Mouse (Mus musculus) liver, embryonic 11.5 days (tissue): Measurements from ENCODE around the gene Tnfaip3. TPM values are rescaled to one million over a fixed set of nuclear protein-coding genes. Genes with fewer than 3 reads are reported as not detected.

Experiments
- ATAC-seq: fragments of 200-750 bp; cut with Nextera tagmentation; replicated peaks from 2 replicates; pipeline ENCODE4 v1.8.0; 2017; ENCODE audit warnings: moderate number of reproducible peaks, mild to moderate bottlenecking, moderate TSS enrichment, moderate library complexity; ENCODE audit not compliant: low FRiP score
- DNase-seq: peaks from one replicate; pipeline ENCODE4 v3.0.0-alpha.2; 2017; ENCODE audit warnings: low spot score
- H3K27ac ChIP-seq: fragments of 300-500 bp; sonication (generic); 2 replicates; pipeline ENCODE4 v1.5.1; 2014; ENCODE audit warnings: mild to moderate bottlenecking, low read depth, low read length, control low read depth
- H3K27me3 ChIP-seq: fragments of 300-500 bp; sonication (generic); replicated peaks from 2 replicates; pipeline ENCODE4 v1.6.1; 2014; ENCODE audit warnings: low read length, mixed read lengths; ENCODE audit not compliant: control insufficient read depth, insufficient read depth
- H3K36me3 ChIP-seq: fragments of 300-500 bp; sonication (generic); 2 replicates; pipeline ENCODE4 v1.6.1; 2014; ENCODE audit warnings: mild to moderate bottlenecking, low read length, moderate library complexity, mixed read lengths; ENCODE audit not compliant: control insufficient read depth, insufficient read depth
- H3K4me1 ChIP-seq: fragments of 300-500 bp; sonication (generic); replicated peaks from 2 replicates; pipeline ENCODE4 v1.6.1; 2014; ENCODE audit warnings: low read length, mixed read lengths; ENCODE audit not compliant: control insufficient read depth, insufficient read depth
- H3K4me2 ChIP-seq: fragments of 300-500 bp; sonication (generic); 2 replicates; pipeline ENCODE4 v1.6.1; 2014; ENCODE audit warnings: mild to moderate bottlenecking, control low read depth, moderate library complexity
- H3K4me3 ChIP-seq: fragments of 300-500 bp; sonication (generic); 2 replicates; pipeline ENCODE4 v1.5.1; 2014; ENCODE audit warnings: low read depth, low read length, control low read depth
- H3K9ac ChIP-seq: fragments of 300-500 bp; sonication (generic); 2 replicates; pipeline ENCODE4 v1.6.1; 2014; ENCODE audit warnings: low read depth, low read length, control low read depth
- H3K9me3 ChIP-seq: fragments of 300-500 bp; sonication (generic); 2 replicates; pipeline ENCODE4 v1.6.1; 2016; ENCODE audit warnings: low read length, inconsistent platforms, mixed read lengths; ENCODE audit not compliant: control insufficient read depth
- WGBS: fragments of 180-500 bp; shearing (Covaris S2); extraction: QIAGEN DNeasy Blood & Tissue Kit; methylation state at CpG from one replicate; pipeline ENCODE4 v1.1.7; 2014; 5-methylcytosine and 5-hydroxymethylcytosine counted together
- polyA plus RNA-seq: library from polyadenylated mRNA; unstranded; fragments of >200 nt; fragmentation: Nextera tagmentation; extraction: Ambion mirVana; gene quantifications from 2 replicates; pipeline ENCODE4 v1.2.1, GENCODE M21; 2014

The Tnfaip3 gene
- polyA plus RNA-seq, 1 experiment from 2014 or later: 0.81 TPM

GRCm38 (mm10) chr10:19009186-19009672 lies 6.2 kb downstream of the Tnfaip3 start:
- Histone ChIP-seq H3K4me1 (no peaks in the 10 kb centered on the region; the same call in 1 of the 2 replicates), H3K4me2 (no peak overlapping the region), H3K9ac (no peak overlapping the region), H3K9me3 (no peaks in the 10 kb centered on the region), H3K4me3 (no peak overlapping the region), H3K27me3 (no peaks in the 10 kb centered on the region), H3K27ac (no peak overlapping the region), H3K36me3 (0 out of 2 replicates have a peak, but pooled peaks cover 2% of the 10 kb centered on the region)
- 67% methylated on average over 8 of the region's 8 CpGs for WGBS
- DNase-seq (no peak), ATAC-seq (no peak)

- H3K36me3 ChIP-seq: 0 out of 2 replicates have a peak, but pooled peaks cover 2% of the 10 kb centered on the region
- ATAC-seq (no peak), DNase-seq (no peak)
- no peak overlapping the region for H3K9ac ChIP-seq
- H3K4me1 ChIP-seq: no peaks in the 10 kb centered on the region
- no peaks in the 10 kb centered on the region for H3K9me3 ChIP-seq
- no peak overlapping the region for H3K4me2 ChIP-seq
- no peaks in the 10 kb centered on the region for H3K27me3 ChIP-seq
- no peak overlapping the region for H3K4me3 ChIP-seq
- H3K27ac ChIP-seq: no peak overlapping the region
- 83% methylated on average over 4 of the region's 4 CpGs for WGBS
Measured at GRCm38 (mm10) chr10:19008607-19008940, 6.9 kb downstream of the Tnfaip3 start.

- Histone ChIP-seq H3K4me2 (no peak overlapping the region), H3K9me3 (no peaks in the 10 kb centered on the region), H3K36me3 (0 out of 2 replicates have a peak, but pooled peaks cover 2% of the 10 kb centered on the region), H3K27ac (no peak overlapping the region), H3K4me1 (no peaks in the 10 kb centered on the region), H3K4me3 (no peak overlapping the region), H3K9ac (no peak overlapping the region), H3K27me3 (no peaks in the 10 kb centered on the region)
- ATAC-seq (no peak), DNase-seq (no peak)
- 65% methylated on average over 8 of the region's 8 CpGs for WGBS
Measured at GRCm38 (mm10) chr10:19007897-19008606, 7.4 kb downstream of the Tnfaip3 start.

- Histone ChIP-seq H3K4me1 (no peaks in the 10 kb centered on the region), H3K4me3 (no peak overlapping the region), H3K9me3 (no peaks in the 10 kb centered on the region), H3K4me2 (no peak overlapping the region), H3K27ac (no peak overlapping the region), H3K27me3 (no peaks in the 10 kb centered on the region), H3K9ac (no peak overlapping the region), H3K36me3 (0 out of 2 replicates have a peak, but pooled peaks cover 2% of the 10 kb centered on the region)
- WGBS: 78% methylated on average over 12 of the region's 12 CpGs
- ATAC-seq (no peak), DNase-seq (no peak)
Measured at GRCm38 (mm10) chr10:19002091-19002785, 13.2 kb downstream of the Tnfaip3 start.

DNA sequence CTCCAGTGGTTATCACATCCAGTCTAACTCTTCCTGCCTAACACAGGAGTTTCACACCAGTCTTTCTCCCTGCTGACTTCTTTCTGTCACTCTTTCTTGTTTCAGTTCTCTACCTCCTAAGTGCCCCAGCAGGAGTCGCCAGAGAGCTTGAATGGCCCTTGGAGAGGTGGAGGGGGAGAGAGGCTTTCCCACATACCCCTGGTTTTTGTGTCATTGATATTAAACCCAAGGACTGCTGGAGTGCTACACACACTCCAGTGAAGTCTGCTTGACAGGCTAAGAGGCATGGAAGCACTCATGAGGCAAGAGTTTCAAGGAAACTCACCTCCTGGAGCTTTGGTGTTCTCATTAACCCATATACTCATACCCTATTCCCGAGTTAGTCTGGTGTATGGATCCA lies 16.0 kb downstream of the Tnfaip3 start:
- Histone ChIP-seq H3K27ac (no peak overlapping the region), H3K4me1 (no peaks in the 10 kb centered on the region), H3K9ac (no peak overlapping the region), H3K4me2 (no peak overlapping the region), H3K9me3 (no peaks in the 10 kb centered on the region), H3K27me3 (no peaks in the 10 kb centered on the region), H3K36me3 (no peaks in the 10 kb centered on the region), H3K4me3 (no peak overlapping the region)
- DNase-seq: no peak
- ATAC-seq: no peak
- 77% methylated on average over 2 of the region's 2 CpGs for WGBS

DNA sequence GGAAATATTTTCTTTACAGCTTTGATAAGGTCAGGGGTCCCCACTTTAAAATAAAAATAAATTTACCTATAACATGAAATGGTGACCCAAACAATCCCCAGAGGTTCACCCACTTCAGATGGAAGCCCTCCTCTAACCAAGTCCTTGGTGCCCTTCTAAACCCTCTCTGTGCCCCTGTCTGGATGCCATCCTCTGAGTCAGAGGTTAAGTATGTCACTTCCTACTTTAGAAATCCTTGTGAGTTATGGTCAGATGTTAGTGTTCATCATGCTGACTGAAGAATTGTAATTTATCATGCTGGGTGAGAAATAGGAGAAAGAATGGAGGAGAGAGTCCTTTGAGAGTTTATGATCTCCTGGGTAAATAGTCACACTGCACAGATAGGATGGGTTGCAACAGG lies 19.1 kb downstream of the Tnfaip3 start:
- Histone ChIP-seq H3K4me3 (no peak overlapping the region), H3K27ac (no peak overlapping the region), H3K9me3 (no peaks in the 10 kb centered on the region), H3K4me1 (no peaks in the 10 kb centered on the region), H3K4me2 (no peak overlapping the region), H3K9ac (no peak overlapping the region), H3K27me3 (no peaks in the 10 kb centered on the region), H3K36me3 (no peaks in the 10 kb centered on the region)
- ATAC-seq (no peak), DNase-seq (no peak)

- H3K4me1 ChIP-seq: no peaks in the 10 kb centered on the region
- DNase-seq (no peak), ATAC-seq (no peak)
- no peak overlapping the region for H3K4me3 ChIP-seq
- no peaks in the 10 kb centered on the region for H3K27me3 ChIP-seq
- no peaks in the 10 kb centered on the region for H3K36me3 ChIP-seq
- H3K9ac ChIP-seq: no peak overlapping the region
- no peak overlapping the region for H3K4me2 ChIP-seq
- H3K27ac ChIP-seq: no peak overlapping the region
- H3K9me3 ChIP-seq: no peaks in the 10 kb centered on the region
- WGBS: 84% methylated on average over 12 of the region's 12 CpGs
Measured at GRCm38 (mm10) chr10:18995465-18996261, 19.8 kb downstream of the Tnfaip3 start.

- ATAC-seq: no peak
- Histone ChIP-seq H3K9ac (no peak overlapping the region), H3K4me2 (no peak overlapping the region), H3K36me3 (no peaks in the 10 kb centered on the region), H3K27ac (no peak overlapping the region), H3K4me3 (no peak overlapping the region), H3K4me1 (no peaks in the 10 kb centered on the region), H3K27me3 (no peaks in the 10 kb centered on the region), H3K9me3 (no peaks in the 10 kb centered on the region)
- no peak for DNase-seq
- 87% methylated on average over 4 of the region's 4 CpGs for WGBS
Measured at GRCm38 (mm10) chr10:18992971-18993370, 22.5 kb downstream of the Tnfaip3 start.
